Mouse (Mus musculus) heart, adult 2 months (tissue): Measurements from ENCODE around the gene Pemt.

Experiments used
- CTCF ChIP-seq: fragments of 200-600 bp; IDR thresholded peaks from 2 replicates; pipeline ENCODE4 v1.8.1; 2022; ENCODE audit warnings: antibody characterized with exemption, mild to moderate bottlenecking, moderate library complexity
- POLR2A ChIP-seq: fragments of 200-500 bp; IDR thresholded peaks from 2 replicates; pipeline ENCODE4 v1.6.1; 2011; ENCODE audit warnings: mild to moderate bottlenecking, low read depth, low read length, control low read depth; ENCODE audit not compliant: insufficient read depth

DNA sequence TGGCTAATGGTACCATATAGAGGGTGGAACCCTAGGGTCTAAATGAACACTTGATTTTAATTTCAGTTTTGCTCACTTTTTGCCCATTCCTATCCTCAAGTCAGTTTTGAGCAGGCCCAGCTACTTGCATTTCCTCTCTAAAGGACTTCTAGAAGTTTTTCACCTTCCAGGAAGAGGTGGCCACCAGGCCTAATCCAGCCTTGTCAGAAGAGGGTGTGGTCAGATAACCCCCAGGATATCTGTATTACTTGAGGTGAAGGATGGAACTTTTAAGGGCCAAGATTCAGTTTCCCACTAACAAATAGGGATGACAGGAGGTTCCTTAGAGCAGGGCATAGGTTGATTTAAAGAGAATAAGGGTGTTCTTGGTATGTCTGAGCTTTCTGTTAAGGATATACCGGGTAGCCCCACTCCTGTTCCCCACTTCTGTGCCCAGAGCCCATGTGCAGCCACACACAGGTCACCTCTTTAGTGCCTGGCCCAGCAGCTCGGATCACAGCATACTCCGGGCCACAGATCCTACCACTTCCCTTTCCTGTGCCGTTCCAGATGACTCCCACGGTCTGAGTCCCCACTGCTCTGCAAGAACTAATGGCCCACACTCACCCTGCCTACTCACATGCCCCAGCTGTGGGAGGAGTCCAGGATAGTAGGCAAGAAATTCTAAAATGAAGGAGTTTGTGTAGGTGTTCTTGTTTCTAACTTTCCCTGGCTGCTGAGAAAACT is 44.6 kb upstream of the Pemt start:
- TF ChIP-seq POLR2A (no peak), CTCF (no peak)
